In the genomic region with DNA sequence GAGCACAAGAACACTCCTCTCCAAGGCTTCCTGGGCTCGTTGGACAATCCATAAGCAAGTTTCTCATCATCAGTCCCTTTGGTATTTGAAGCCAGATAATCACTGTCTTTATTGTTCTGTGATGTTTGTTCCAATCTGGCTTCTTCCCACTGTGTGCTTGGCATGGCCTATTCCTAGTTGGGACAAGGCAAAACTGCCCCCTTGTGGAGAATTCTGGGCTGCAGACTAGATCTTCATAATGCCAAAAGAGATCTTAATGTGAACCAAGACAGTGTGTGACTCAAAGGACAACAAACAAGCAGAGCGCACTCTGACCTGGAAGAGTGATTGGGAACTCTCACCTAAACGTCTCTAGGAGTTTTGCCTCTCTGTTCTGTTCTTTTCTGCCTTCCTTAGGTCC, we compare ENCODE assay signal across 10 mouse cellular contexts. TPM values are rescaled to one million over a fixed set of nuclear protein-coding genes. Genes with fewer than 3 reads are reported as not detected.
A peak's percentile ranks its signal among the peaks of the same experiment; 100 is the strongest.
DNase-seq lines count a peak whose midpoint lies in the region; ATAC-seq and TF ChIP-seq lines count a peak whose summit lies in the region.
"Had no signal": no experiment of that assay in that cellular context is flagged by ENCODE, and none has a peak within 500 bp of the region (broad histone marks: within the 10 kb centered on the region; RNA-seq: fewer than 3 reads in every experiment).

No protein-coding gene starts in this region.

- no peak overlapping the region for H3K9ac ChIP-seq in heart, postnatal 0 days (replicated peaks; ENCODE audit: low read depth, low read length)
- H3K9ac ChIP-seq in heart, embryonic 12.5 days, result no peak overlapping the region
- H3K9ac ChIP-seq in midbrain, embryonic 14.5 days (replicated peaks; ENCODE audit: low read length), result no peak overlapping the region
- no peak overlapping the region for H3K9ac ChIP-seq in midbrain, embryonic 16.5 days (ENCODE audit: low read depth, low read length)
- no peak overlapping the region for H3K9ac ChIP-seq in liver, postnatal 0 days (replicated peaks)
- no peak overlapping the region for H3K9ac ChIP-seq in forebrain, embryonic 15.5 days (replicated peaks)
- H3K9ac ChIP-seq: heart, embryonic 15.5 days; liver, embryonic 15.5 days had no signal

- 34% methylated on average over 3 of the region's 3 CpGs for WGBS in heart, postnatal 0 days
- 42% methylated on average over 3 of the region's 3 CpGs for WGBS in heart, embryonic 12.5 days
- 38% methylated on average over 3 of the region's 3 CpGs for WGBS in midbrain, embryonic 14.5 days
- WGBS in midbrain, embryonic 16.5 days, result 53% methylated on average over 3 of the region's 3 CpGs
- WGBS in liver, postnatal 0 days (ENCODE audit: insufficient replicate concordance), result 29% methylated on average over 3 of the region's 3 CpGs
- WGBS in forebrain, embryonic 15.5 days, result 56% methylated on average over 3 of the region's 3 CpGs

- no peaks in the 10 kb centered on the region for H3K9me3 ChIP-seq in heart, postnatal 0 days (replicated peaks; ENCODE audit: control insufficient read depth, low read length)
- H3K9me3 ChIP-seq in heart, embryonic 12.5 days (replicated peaks), result no peaks in the 10 kb centered on the region
- H3K9me3 ChIP-seq in midbrain, embryonic 14.5 days (ENCODE audit: control insufficient read depth, low read length), result no peaks in the 10 kb centered on the region
- no peaks in the 10 kb centered on the region for H3K9me3 ChIP-seq in midbrain, embryonic 16.5 days (replicated peaks; ENCODE audit: control insufficient read depth, low read length, poor library complexity, severe bottlenecking)
- no peaks in the 10 kb centered on the region for H3K9me3 ChIP-seq in liver, postnatal 0 days (ENCODE audit: low read length)
- H3K9me3 ChIP-seq in forebrain, embryonic 15.5 days, result no peaks in the 10 kb centered on the region
- H3K9me3 ChIP-seq: heart, embryonic 15.5 days; liver, embryonic 15.5 days had no signal

- no peak for DNase-seq in heart, postnatal 0 days (ENCODE audit: low spot score)
- DNase-seq in midbrain, embryonic 14.5 days, result peak; percentile 54
- DNase-seq in adrenal gland, adult 18-20 months (ENCODE audit: low spot score in 2 of 2), result peak; percentile 23 to 46
- no peak for DNase-seq in liver, postnatal 0 days
- no peak for DNase-seq in natural killer cell, adult 2 months (ENCODE audit: low spot score in 2 of 2)

- no peaks in the 10 kb centered on the region for H3K4me1 ChIP-seq in heart, postnatal 0 days (ENCODE audit: control insufficient read depth, insufficient read depth)
- 0 out of 2 replicates have a peak, but pooled peaks cover 3% of the 10 kb centered on the region for H3K4me1 ChIP-seq in heart, embryonic 12.5 days (replicated peaks)
- H3K4me1 ChIP-seq in midbrain, embryonic 14.5 days (ENCODE audit: control insufficient read depth, insufficient read depth, low read length), result no peaks in the 10 kb centered on the region
- no peaks in the 10 kb centered on the region for H3K4me1 ChIP-seq in midbrain, embryonic 16.5 days (ENCODE audit: control insufficient read depth, insufficient read depth, low read length)
- H3K4me1 ChIP-seq in liver, postnatal 0 days (ENCODE audit: insufficient read depth), result no peaks in the 10 kb centered on the region; the same call in 1 of the 2 replicates
- no peaks in the 10 kb centered on the region for H3K4me1 ChIP-seq in forebrain, embryonic 15.5 days
- H3K4me1 ChIP-seq: heart, embryonic 15.5 days; liver, embryonic 15.5 days had no signal

- no peaks in the 10 kb centered on the region for H3K36me3 ChIP-seq in heart, postnatal 0 days (replicated peaks; ENCODE audit: control insufficient read depth, insufficient read depth, low read length)
- no peaks in the 10 kb centered on the region for H3K36me3 ChIP-seq in heart, embryonic 12.5 days
- no peaks in the 10 kb centered on the region for H3K36me3 ChIP-seq in midbrain, embryonic 14.5 days (ENCODE audit: control insufficient read depth, insufficient read depth, low read length)
- H3K36me3 ChIP-seq in midbrain, embryonic 16.5 days (ENCODE audit: control insufficient read depth, insufficient read depth, low read length), result no peaks in the 10 kb centered on the region
- no peaks in the 10 kb centered on the region for H3K36me3 ChIP-seq in liver, postnatal 0 days (replicated peaks; ENCODE audit: insufficient read depth, low read length)
- H3K36me3 ChIP-seq in forebrain, embryonic 15.5 days, result no peaks in the 10 kb centered on the region
- H3K36me3 ChIP-seq: heart, embryonic 15.5 days; liver, embryonic 15.5 days had no signal

- H3K27me3 ChIP-seq in heart, postnatal 0 days (ENCODE audit: control insufficient read depth, insufficient read depth, low read length), result no peaks in the 10 kb centered on the region
- no peaks in the 10 kb centered on the region for H3K27me3 ChIP-seq in heart, embryonic 12.5 days (replicated peaks)
- H3K27me3 ChIP-seq in midbrain, embryonic 14.5 days (ENCODE audit: control insufficient read depth, insufficient read depth, low read length), result no peaks in the 10 kb centered on the region
- no peaks in the 10 kb centered on the region for H3K27me3 ChIP-seq in midbrain, embryonic 16.5 days (ENCODE audit: control insufficient read depth, insufficient read depth, low read depth, low read length)
- H3K27me3 ChIP-seq in liver, postnatal 0 days (ENCODE audit: insufficient read depth, low read length), result no peaks in the 10 kb centered on the region
- no peaks in the 10 kb centered on the region for H3K27me3 ChIP-seq in forebrain, embryonic 15.5 days
- H3K27me3 ChIP-seq: heart, embryonic 15.5 days; liver, embryonic 15.5 days had no signal

- ATAC-seq in heart, postnatal 0 days (ENCODE audit: insufficient read depth, low read depth), result no peak
- ATAC-seq in heart, embryonic 12.5 days (ENCODE audit: insufficient number of reproducible peaks, low FRiP score), result no peak
- no peak for ATAC-seq in midbrain, embryonic 14.5 days (ENCODE audit: low FRiP score, low TSS enrichment)
- no peak for ATAC-seq in midbrain, embryonic 16.5 days
- ATAC-seq in liver, postnatal 0 days, result no peak
- no peak for ATAC-seq in forebrain, embryonic 15.5 days (replicated peaks)

- no peak for TF ChIP-seq EP300 in heart, postnatal 0 days (IDR thresholded peaks at IDR 0.05; ENCODE audit: low read depth)
- no peak for TF ChIP-seq EP300 in liver, postnatal 0 days (IDR thresholded peaks at IDR 0.05; ENCODE audit: low read depth)

- no peak overlapping the region for H3K27ac ChIP-seq in heart, postnatal 0 days (ENCODE audit: low read depth)
- H3K27ac ChIP-seq in heart, embryonic 12.5 days (ENCODE audit: poor library complexity, severe bottlenecking), result no peak overlapping the region
- H3K27ac ChIP-seq in midbrain, embryonic 14.5 days (replicated peaks; ENCODE audit: low read depth, low read length), result no peak overlapping the region
- no peak overlapping the region for H3K27ac ChIP-seq in midbrain, embryonic 16.5 days (ENCODE audit: low read length)
- H3K27ac ChIP-seq in liver, postnatal 0 days (ENCODE audit: low read depth), result no peak overlapping the region
- H3K27ac ChIP-seq in forebrain, embryonic 15.5 days (replicated peaks), result no peak overlapping the region
- H3K27ac ChIP-seq: heart, embryonic 15.5 days; liver, embryonic 15.5 days had no signal

- H3K4me2 ChIP-seq in heart, postnatal 0 days (ENCODE audit: low read depth, low read length), result no peak overlapping the region
- no peak overlapping the region for H3K4me2 ChIP-seq in heart, embryonic 12.5 days
- H3K4me2 ChIP-seq in midbrain, embryonic 14.5 days (ENCODE audit: low read length), result no peak overlapping the region
- H3K4me2 ChIP-seq in midbrain, embryonic 16.5 days (ENCODE audit: low read length), result no peak overlapping the region
- H3K4me2 ChIP-seq in liver, postnatal 0 days (ENCODE audit: low read depth, low read length), result no peak overlapping the region
- no peak overlapping the region for H3K4me2 ChIP-seq in forebrain, embryonic 15.5 days (replicated peaks)
- H3K4me2 ChIP-seq: heart, embryonic 15.5 days; liver, embryonic 15.5 days had no signal

- no peak overlapping the region for H3K4me3 ChIP-seq in heart, postnatal 0 days (ENCODE audit: low read depth, low read length)
- no peak overlapping the region for H3K4me3 ChIP-seq in heart, embryonic 12.5 days
- no peak overlapping the region for H3K4me3 ChIP-seq in midbrain, embryonic 14.5 days (replicated peaks; ENCODE audit: low read depth, low read length)
- no peak overlapping the region for H3K4me3 ChIP-seq in midbrain, embryonic 16.5 days (ENCODE audit: low read depth, low read length)
- H3K4me3 ChIP-seq in liver, postnatal 0 days (ENCODE audit: low read depth, low read length), result no peak overlapping the region
- H3K4me3 ChIP-seq in forebrain, embryonic 15.5 days, result no peak overlapping the region
- H3K4me3 ChIP-seq: heart, embryonic 15.5 days; liver, embryonic 15.5 days had no signal

- TF ChIP-seq CTCF in heart, postnatal 0 days (IDR thresholded peaks at IDR 0.05; ENCODE audit: low read depth), result peak; percentile 50
- peak; percentile 54 for TF ChIP-seq CTCF in liver, postnatal 0 days (IDR thresholded peaks at IDR 0.05; ENCODE audit: low read depth)

RNA-seq across cellular contexts. Expression of gene A2m, which starts 23.4 kb away (rescaled TPM):
- total RNA-seq in heart, postnatal 0 days (2014; rRNA removed; ENCODE audit: low replicate concordance), result 6.9 and 8.3 TPM in 2 replicates
- 2.3 and 2.4 TPM in 2 replicates for polyA plus RNA-seq in heart, postnatal 0 days (2015; fragmentation: Nextera tagmentation; extraction: Ambion mirVana)
- polyA plus RNA-seq in heart, embryonic 12.5 days (2016; fragmentation: Nextera tagmentation; extraction: Ambion mirVana), result 1.7 and 2.2 TPM in 2 replicates
- 6.7 and 17.1 TPM in 2 replicates for polyA plus RNA-seq in midbrain, embryonic 14.5 days (2014; fragmentation: Nextera tagmentation; extraction: Ambion mirVana)
- polyA plus RNA-seq in midbrain, embryonic 16.5 days (2015; fragmentation: Nextera tagmentation; extraction: Ambion mirVana), result 13.1 and 19.9 TPM in 2 replicates
- 10 to 100 TPM in 1 of 2 experiments, 1 to 10 TPM in 1; 1.1 to 18.7 TPM for total RNA-seq in adrenal gland, adult 18-20 months (2021)
- 46.0 and 53.9 TPM in 2 replicates for polyA plus RNA-seq in liver, postnatal 0 days (2015; fragmentation: Nextera tagmentation; extraction: Ambion mirVana)
- 3.7 and 4.2 TPM in 2 replicates for polyA plus RNA-seq in forebrain, embryonic 15.5 days (2015; fragmentation: Nextera tagmentation; extraction: Ambion mirVana)

Comparison
In these comparisons a context has a peak if more than half of its experiments do, and no peak if none do; other contexts are left out.
1. DNase-seq: peak in midbrain, embryonic 14.5 days (single experiment) and adrenal gland, adult 18-20 months (2 of 2); none in heart, postnatal 0 days (single experiment), liver, postnatal 0 days (single experiment) and natural killer cell, adult 2 months (0 of 2).